Mouse (Mus musculus): Measurements from ENCODE around the gene Nckap1l.

DNA sequence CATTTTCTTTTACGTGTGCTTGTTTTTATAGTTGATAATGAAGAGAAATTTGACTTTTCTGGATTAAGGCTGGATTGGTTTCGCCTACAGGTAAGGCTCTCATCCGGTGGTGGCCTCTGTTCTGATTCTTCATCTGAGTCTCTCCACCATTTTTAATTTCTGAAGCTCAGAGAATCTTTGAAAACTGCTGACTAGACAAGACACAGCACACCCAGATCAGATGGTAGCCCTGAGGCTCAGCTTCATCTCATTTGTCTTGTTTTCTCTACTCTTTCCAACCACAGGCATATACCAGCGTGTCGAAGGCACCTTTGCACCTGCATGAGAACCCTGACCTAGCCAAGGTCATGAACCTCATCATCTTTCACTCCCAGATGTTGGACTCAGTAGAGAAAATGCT, 20.2 kb downstream of the Nckap1l start:
- TF ChIP-seq CTCF (IDR thresholded peaks at IDR 0.05; ENCODE audit: low read depth, low read length) (no peak), POLR2A (IDR thresholded peaks at IDR 0.05; ENCODE audit: insufficient read depth, low read length) (no peak)
